Mouse (Mus musculus) small intestine, adult 2 months (tissue): ENCODE measurements around the gene Sec62.

Experiments
- CTCF ChIP-seq: fragments of 200-500 bp; IDR thresholded peaks from 2 replicates; pipeline ENCODE4 v1.5.1; 2012; ENCODE audit warnings: low read depth, mild to moderate bottlenecking, control low read depth, inconsistent platforms, low read length, moderate library complexity, mixed read lengths; ENCODE audit not compliant: insufficient replicate concordance, insufficient read length; ENCODE audit errors: extremely low read depth
- POLR2A ChIP-seq: fragments of 200-500 bp; IDR thresholded peaks from 2 replicates; pipeline ENCODE4 v1.6.1; 2012; ENCODE audit warnings: low read depth, mild to moderate bottlenecking, control low read depth, inconsistent platforms, low read length, moderate library complexity

DNA sequence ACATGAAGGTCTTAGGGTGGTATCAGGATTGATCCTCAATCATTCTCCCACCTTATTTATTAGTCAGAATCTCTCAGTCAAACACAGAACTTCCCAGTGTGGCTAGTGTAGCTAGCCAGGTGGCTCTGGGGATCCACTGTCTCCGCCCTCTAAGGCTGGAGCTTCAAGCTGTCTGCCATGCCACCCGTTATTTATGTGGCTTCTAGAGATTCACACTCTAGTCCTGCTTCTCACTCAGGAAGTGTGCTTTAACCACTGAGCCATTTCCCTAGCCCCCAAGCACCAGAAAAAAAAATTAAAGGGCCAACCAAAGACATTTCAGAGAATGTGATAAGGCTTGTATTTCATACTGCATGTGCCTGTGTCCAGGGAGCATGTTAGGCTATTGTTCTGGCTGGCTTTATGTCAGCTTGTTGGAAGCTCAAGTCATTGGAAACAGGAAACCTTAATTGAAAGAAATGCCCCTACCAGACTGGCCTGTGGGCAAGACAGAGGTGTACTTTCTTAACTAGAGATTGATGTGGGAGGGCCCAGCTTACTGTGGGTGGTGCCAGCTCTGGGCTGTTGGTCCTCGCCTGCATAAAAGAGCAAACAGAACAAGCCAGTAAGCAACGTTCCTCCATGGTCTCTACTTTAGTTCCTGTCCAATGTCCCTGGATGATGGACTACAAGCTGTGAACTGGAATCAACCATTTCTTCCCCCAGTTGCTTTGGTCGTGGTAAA is 71.2 kb downstream of the Sec62 start:
- TF ChIP-seq POLR2A = no peak
- no peak for TF ChIP-seq CTCF
